Mouse (Mus musculus) midbrain, embryonic 16.5 days (tissue): Measurements from ENCODE around the gene Tmem183a. TPM values are rescaled to one million over a fixed set of nuclear protein-coding genes. Genes with fewer than 3 reads are reported as not detected.

Source experiments
- ATAC-seq: fragments of 200-750 bp; cut with Nextera tagmentation; 2 replicates; pipeline ENCODE4 v1.8.0; 2017; ENCODE audit warnings: moderate TSS enrichment
- H3K27ac ChIP-seq: fragments of 300-500 bp; sonication (generic); 2 replicates; pipeline ENCODE4 v1.5.1; 2014; ENCODE audit warnings: mild to moderate bottlenecking, low read length, mixed read lengths
- H3K27me3 ChIP-seq: fragments of 300-500 bp; sonication (generic); 2 replicates; pipeline ENCODE4 v1.6.1; 2014; ENCODE audit warnings: low read depth, low read length, mixed read lengths; ENCODE audit not compliant: control insufficient read depth, insufficient read depth
- H3K36me3 ChIP-seq: fragments of 300-500 bp; sonication (generic); 2 replicates; pipeline ENCODE4 v1.6.1; 2014; ENCODE audit warnings: mild to moderate bottlenecking, low read length, moderate library complexity, mixed read lengths; ENCODE audit not compliant: control insufficient read depth, insufficient read depth
- H3K4me1 ChIP-seq: fragments of 300-500 bp; sonication (generic); 2 replicates; pipeline ENCODE4 v1.6.1; 2014; ENCODE audit warnings: mild to moderate bottlenecking, low read length, mixed read lengths; ENCODE audit not compliant: control insufficient read depth, insufficient read depth
- H3K4me2 ChIP-seq: fragments of 300-500 bp; sonication (generic); 2 replicates; pipeline ENCODE4 v1.6.1; 2014; ENCODE audit warnings: mild to moderate bottlenecking, low read length, mixed read lengths
- H3K4me3 ChIP-seq: fragments of 300-500 bp; sonication (generic); 2 replicates; pipeline ENCODE4 v1.5.1; 2014; ENCODE audit warnings: low read depth, mild to moderate bottlenecking, low read length, moderate library complexity, mixed read lengths
- H3K9ac ChIP-seq: fragments of 300-500 bp; sonication (generic); 2 replicates; pipeline ENCODE4 v1.6.1; 2014; ENCODE audit warnings: low read depth, low read length, mixed read lengths
- H3K9me3 ChIP-seq: fragments of 300-500 bp; sonication (generic); replicated peaks from 2 replicates; pipeline ENCODE4 v1.6.1; 2014; ENCODE audit warnings: mild to moderate bottlenecking, low read length, mixed read lengths; ENCODE audit not compliant: control insufficient read depth, poor library complexity, severe bottlenecking
- WGBS: fragments of 180-500 bp; shearing (Covaris S2); extraction: QIAGEN DNeasy Blood & Tissue Kit; methylation state at CpG from one replicate; pipeline ENCODE4 v1.1.7; 2014; 5-methylcytosine and 5-hydroxymethylcytosine counted together
- polyA plus RNA-seq: library from polyadenylated mRNA; unstranded; fragments of >200 nt; fragmentation: Nextera tagmentation; extraction: Ambion mirVana; gene quantifications from 2 replicates; pipeline ENCODE4 v1.2.1, GENCODE M21; 2015

Gene Tmem183a
- polyA plus RNA-seq, 1 experiment from 2014 or later, result 159 TPM

DNA sequence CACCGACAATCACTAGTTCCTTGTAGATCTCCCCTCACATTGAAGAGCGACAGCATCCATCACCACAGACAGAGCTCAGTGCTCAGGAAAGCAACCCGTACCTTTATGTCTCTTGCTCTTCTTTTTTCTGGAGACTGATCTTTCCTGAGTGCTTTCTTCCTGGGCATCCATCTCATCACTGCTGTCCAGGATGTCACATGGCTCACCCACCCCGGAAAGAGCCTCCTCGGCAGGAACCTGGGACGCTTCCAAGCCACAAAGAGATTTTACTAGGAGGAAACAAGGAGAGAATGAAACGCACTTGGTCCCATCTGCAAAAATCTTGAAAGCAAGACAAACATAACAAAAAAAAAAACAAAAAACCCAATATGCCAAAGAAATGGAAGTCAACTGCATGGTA lies 1.1 kb downstream of the Tmem183a start:
- Histone ChIP-seq H3K9ac (no peak overlapping the region), H3K36me3 (peaks cover 12% of the 10 kb centered on the region), H3K27me3 (no peaks in the 10 kb centered on the region), H3K27ac (no peak overlapping the region), H3K4me2 (peak overlapping the region; percentile 77), H3K9me3 (no peaks in the 10 kb centered on the region), H3K4me1 (peaks cover 23% of the 10 kb centered on the region), H3K4me3 (peak overlapping the region; percentile 73)
- WGBS, result 84% methylated on average over 7 of the region's 7 CpGs
- ATAC-seq, result no peak

DNA sequence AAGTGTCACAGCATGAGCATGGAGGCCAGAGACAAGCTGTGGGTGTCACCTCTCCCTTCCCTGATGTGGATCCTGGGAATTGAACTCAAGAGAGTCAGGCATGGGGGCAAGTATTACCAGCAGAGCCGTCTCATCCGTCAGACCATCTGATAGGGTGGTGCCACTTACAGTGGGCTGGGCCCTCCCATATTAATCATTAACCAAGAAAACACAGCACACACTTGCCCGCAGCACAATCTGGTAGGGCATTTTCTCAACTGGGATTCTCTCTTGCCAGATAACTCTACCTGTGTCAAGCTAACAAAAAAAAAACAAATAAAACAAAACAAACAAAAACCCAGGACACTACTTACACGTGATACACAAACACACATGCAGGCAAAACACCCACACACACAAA lies 4.3 kb downstream of the Tmem183a start:
- Histone ChIP-seq H3K27me3 (no peaks in the 10 kb centered on the region), H3K9ac (no peak overlapping the region), H3K4me1 (peaks cover 21% of the 10 kb centered on the region), H3K4me2 (no peak overlapping the region), H3K4me3 (no peak overlapping the region), H3K9me3 (no peaks in the 10 kb centered on the region), H3K27ac (no peak overlapping the region), H3K36me3 (peaks cover 26% of the 10 kb centered on the region)
- no peak for ATAC-seq
- 95% methylated on average over 4 of the region's 4 CpGs for WGBS

DNA sequence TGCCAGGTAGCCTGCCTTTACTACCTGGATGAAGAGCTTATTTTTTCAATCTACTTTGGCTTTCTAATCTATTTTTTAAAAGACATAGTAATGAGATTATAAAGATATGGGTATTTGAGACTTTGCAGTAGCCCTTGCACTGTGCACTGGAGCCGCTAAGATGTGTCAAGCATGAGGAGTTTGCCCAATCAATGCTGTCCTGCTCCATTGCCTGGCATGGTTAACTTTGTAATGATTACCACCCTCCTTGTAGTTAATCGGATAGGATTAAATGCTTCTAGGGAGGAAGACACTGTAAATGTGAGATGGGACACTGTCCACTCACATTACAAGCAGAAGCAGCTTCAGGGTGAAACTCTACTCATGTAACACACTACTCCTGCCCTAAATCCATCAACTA lies 8.5 kb downstream of the Tmem183a start:
- peaks cover 1% of the 10 kb centered on the region; the same call in 1 of the 2 replicates for H3K4me1 ChIP-seq
- 97% methylated on average over 2 of the region's 2 CpGs for WGBS
- ATAC-seq, result no peak
- H3K27ac ChIP-seq, result no peak overlapping the region
- no peak overlapping the region for H3K4me3 ChIP-seq
- peaks cover 39% of the 10 kb centered on the region for H3K36me3 ChIP-seq
- no peaks in the 10 kb centered on the region for H3K9me3 ChIP-seq
- no peaks in the 10 kb centered on the region for H3K27me3 ChIP-seq
- no peak overlapping the region for H3K9ac ChIP-seq
- no peak overlapping the region for H3K4me2 ChIP-seq

DNA sequence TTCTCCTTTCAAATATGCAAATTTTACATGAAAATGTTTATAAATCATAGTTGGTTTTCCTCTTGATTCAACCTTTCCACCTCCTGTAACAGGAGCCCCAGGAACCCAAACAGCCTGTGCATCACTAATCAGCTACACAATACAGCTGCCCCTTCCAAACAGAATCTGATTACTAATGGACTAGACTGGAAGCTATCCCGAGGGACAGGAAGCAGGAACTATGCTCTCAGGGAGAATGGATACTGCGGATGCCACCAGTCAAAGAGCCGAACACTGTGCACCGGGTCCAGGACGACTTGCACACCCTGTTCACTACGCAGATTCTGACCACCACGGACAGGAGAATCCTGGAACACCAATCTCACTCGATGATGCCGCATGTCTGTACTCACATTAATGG lies 14.0 kb downstream of the Tmem183a start:
- Histone ChIP-seq H3K27me3 (no peaks in the 10 kb centered on the region), H3K36me3 (peaks cover 34% of the 10 kb centered on the region), H3K4me2 (no peak overlapping the region), H3K4me3 (no peak overlapping the region), H3K4me1 (0 out of 2 replicates have a peak, but pooled peaks cover 4% of the 10 kb centered on the region), H3K27ac (no peak overlapping the region), H3K9me3 (no peaks in the 10 kb centered on the region), H3K9ac (no peak overlapping the region)
- ATAC-seq, result no peak
- WGBS, result 85% methylated on average over 9 of the region's 9 CpGs

DNA sequence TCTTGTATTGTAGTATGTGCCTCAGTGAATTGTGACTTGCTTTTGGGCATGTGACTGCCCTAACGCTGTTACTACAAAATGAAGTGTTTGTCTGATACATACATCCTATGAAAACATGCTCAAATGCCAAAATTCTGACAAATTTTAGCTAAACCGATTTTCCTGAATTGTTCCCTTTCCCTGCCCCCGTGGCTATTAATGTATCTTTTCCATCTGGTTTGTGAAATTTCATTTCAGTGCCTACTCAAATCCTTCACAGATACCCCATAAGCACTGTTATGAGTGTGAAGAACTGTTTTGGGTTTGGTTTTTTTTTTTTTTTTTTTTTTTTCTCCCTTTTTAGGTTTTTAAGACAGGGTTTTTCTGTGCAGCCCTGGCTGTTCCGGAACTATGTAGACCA lies 16.7 kb downstream of the Tmem183a start:
- Histone ChIP-seq H3K36me3 (peaks cover 18% of the 10 kb centered on the region), H3K4me2 (peak overlapping the region; percentile 76), H3K27ac (peak overlapping the region; percentile 81), H3K4me3 (peak overlapping the region; percentile 67; the same call in 1 of the 2 replicates), H3K27me3 (no peaks in the 10 kb centered on the region), H3K9me3 (no peaks in the 10 kb centered on the region), H3K9ac (peak overlapping the region; percentile 88; the same call in 1 of the 2 replicates), H3K4me1 (0 out of 2 replicates have a peak, but pooled peaks cover 4% of the 10 kb centered on the region)
- ATAC-seq, result no peak
- 78% methylated on average over 4 of the region's 4 CpGs for WGBS

DNA sequence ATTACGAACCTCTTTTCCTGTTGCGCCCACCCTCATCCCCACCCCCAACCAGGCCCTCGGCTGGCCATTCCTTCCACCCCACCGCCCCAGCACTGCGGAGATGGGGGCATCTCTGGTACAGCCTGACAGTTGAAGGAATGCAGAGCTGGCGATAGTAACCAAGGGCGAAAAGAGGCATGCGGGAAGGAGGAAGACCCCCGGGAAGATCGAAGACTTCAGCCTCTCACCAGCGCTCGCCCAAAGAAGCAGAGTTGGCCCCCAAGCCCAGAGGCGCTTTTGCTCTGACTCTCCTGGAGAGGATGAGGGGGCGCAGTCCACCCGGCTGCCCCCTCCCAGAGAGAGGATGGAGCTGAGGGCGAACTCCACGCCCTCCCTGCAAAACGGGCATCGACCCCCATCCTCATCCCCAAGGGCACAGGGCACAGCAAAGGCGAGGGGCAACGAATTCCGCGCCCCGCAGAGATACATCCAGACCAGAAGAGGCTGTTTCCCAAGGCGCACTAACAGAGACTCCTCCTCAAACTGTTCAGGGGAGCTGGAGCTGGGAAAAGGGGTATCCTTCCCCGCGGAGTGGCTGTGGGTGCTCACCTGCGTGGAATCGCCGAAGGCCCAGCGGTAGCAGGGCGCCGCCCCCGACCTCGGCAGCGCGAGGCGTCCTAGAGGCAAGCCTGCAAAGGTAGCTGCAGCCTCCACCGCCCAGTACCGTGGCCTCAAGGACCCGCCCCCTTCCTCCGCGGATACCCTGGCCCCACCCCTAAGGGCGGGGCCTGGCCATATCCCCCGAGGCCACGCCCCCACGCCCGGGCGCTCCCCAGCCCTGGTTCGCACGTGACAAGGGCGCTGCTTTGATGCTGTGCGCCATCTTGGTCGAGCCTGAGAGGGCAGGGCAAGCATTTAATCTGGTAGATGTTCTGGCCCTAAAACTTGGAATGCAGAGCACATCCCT lies 17.5 kb downstream of the Tmem183a start:
- Histone ChIP-seq H3K27ac (peak overlapping the region; percentile 81), H3K27me3 (no peaks in the 10 kb centered on the region)

DNA sequence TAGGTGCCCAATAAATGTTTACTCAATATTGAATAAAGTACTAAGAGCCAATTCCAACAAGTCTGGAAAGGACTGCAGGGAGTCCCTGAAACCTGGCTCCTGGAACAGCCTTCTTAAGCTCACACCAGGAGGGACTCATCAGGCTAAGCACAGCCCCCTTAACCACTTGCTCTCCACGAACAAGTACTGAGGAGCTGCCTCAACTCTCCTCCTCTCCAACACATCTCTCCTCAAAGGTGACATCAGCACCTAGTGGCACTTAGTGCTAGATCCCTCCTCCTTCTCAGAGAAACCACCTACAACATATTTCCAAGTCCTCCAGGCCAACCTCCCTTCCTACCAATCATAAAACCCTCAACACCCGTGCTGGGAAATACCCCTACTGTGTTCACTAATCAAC lies 18.2 kb downstream of the Tmem183a start:
- peak overlapping the region; percentile 81 for H3K27ac ChIP-seq
- H3K9ac ChIP-seq, result peak overlapping the region; percentile 88

More for the DNA sequence above, 17.5 kb downstream of the Tmem183a start:
- H3K36me3 ChIP-seq, result peaks cover 16% of the 10 kb centered on the region
- peak overlapping the region; percentile 76 for H3K4me2 ChIP-seq
- peak; percentile 92 for ATAC-seq
- H3K4me1 ChIP-seq, result 0 out of 2 replicates have a peak, but pooled peaks cover 4% of the 10 kb centered on the region
- peak overlapping the region; percentile 88 for H3K9ac ChIP-seq
- WGBS, result 1% methylated on average over 53 of the region's 54 CpGs
- H3K4me3 ChIP-seq, result peak overlapping the region; percentile 67
- no peaks in the 10 kb centered on the region for H3K9me3 ChIP-seq

DNA sequence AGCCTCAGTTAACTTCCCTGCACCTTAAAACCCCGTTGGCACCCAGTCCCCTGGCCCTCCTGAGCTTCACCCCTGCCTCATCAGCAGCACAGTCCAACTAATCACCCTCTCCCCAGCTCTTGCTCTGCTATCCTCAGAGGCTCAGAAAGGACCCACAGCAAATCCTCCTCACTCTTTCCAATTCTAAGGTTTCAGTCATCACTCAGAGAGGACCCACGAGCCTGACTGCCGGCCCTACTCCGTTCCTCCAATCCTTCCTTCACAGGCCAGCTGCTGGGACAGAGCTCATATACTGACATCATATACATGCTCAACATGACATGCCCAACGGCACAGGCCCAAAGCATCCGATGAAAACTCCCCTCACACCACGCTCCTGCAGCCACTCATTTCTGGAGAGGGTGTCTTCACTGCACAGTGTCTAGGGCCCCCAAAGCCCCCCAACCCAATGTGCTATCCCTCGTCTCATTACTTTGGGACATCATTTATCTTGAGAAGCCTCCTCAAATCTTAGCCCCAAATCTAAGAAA lies 18.9 kb downstream of the Tmem183a start:
- Histone ChIP-seq H3K4me1 (0 out of 2 replicates have a peak, but pooled peaks cover 4% of the 10 kb centered on the region), H3K27ac (no peak overlapping the region), H3K4me3 (peak overlapping the region; percentile 67), H3K36me3 (peaks cover 14% of the 10 kb centered on the region), H3K27me3 (no peaks in the 10 kb centered on the region), H3K9me3 (no peaks in the 10 kb centered on the region), H3K4me2 (peak overlapping the region; percentile 76), H3K9ac (no peak overlapping the region)
- WGBS, result 74% methylated on average over 8 of the region's 8 CpGs
- no peak for ATAC-seq

More for the DNA sequence above, 18.2 kb downstream of the Tmem183a start:
- Histone ChIP-seq H3K4me1 (0 out of 2 replicates have a peak, but pooled peaks cover 4% of the 10 kb centered on the region), H3K9me3 (no peaks in the 10 kb centered on the region), H3K36me3 (peaks cover 16% of the 10 kb centered on the region), H3K4me2 (peak overlapping the region; percentile 76), H3K4me3 (peak overlapping the region; percentile 67), H3K27me3 (no peaks in the 10 kb centered on the region)
- WGBS, result 6% methylated on average over 2 of the region's 2 CpGs
- ATAC-seq, result peak; percentile 41

DNA sequence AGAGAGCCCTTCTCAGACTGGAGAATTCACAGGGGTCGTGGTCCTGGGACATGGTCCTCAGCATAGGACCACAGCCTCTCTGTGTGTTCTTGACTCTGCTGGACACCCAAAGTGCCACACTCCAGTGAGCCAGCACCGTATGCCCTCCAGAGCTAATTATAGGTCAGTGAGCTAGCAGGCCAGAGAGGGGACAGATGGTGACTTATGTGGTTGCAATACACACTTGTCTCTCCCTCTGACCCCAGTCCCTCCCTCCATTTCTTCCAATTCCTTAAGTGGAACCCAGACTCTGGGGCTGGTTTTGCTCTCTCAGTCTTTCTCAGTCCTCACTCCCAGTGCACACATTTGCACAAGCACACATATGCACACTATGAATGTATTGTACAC lies 19.5 kb downstream of the Tmem183a start:
- Histone ChIP-seq H3K27me3 (no peaks in the 10 kb centered on the region), H3K9me3 (no peaks in the 10 kb centered on the region), H3K4me2 (peak overlapping the region; percentile 76; the same call in 1 of the 2 replicates), H3K27ac (no peak overlapping the region), H3K9ac (no peak overlapping the region), H3K36me3 (peaks cover 10% of the 10 kb centered on the region), H3K4me3 (no peak overlapping the region), H3K4me1 (0 out of 2 replicates have a peak, but pooled peaks cover 4% of the 10 kb centered on the region)
- ATAC-seq, result no peak
- 72% methylated on average over 2 of the region's 2 CpGs for WGBS
